Mouse (Mus musculus): ENCODE data around the gene Rpl3l.
A peak's percentile ranks its signal among the peaks of the same experiment; 100 is the strongest.
"Not testable (repeated sequence)": the region's sequence is repeated elsewhere in the genome, so short reads cannot be mapped to it uniquely, and the experiment has no call there.

Rpl3l gene

GRCm38 (mm10) chr17:24719494-24720222, 8.0 kb upstream of the Rpl3l start:
- DNase-seq (ENCODE audit: extremely low read depth, low read depth) = peak; percentile 89

GRCm38 (mm10) chr17:24720616-24721015, 7.0 kb upstream of the Rpl3l start:
- DNase-seq (ENCODE audit: extremely low read depth, low read depth) = not testable (repeated sequence)

GRCm38 (mm10) chr17:24721383-24721955, 6.2 kb upstream of the Rpl3l start:
- DNase-seq (ENCODE audit: extremely low read depth, low read depth) = not testable (repeated sequence)

GRCm38 (mm10) chr17:24722220-24722924, 5.2 kb upstream of the Rpl3l start:
- no peak for DNase-seq (ENCODE audit: extremely low read depth, low read depth)

GRCm38 (mm10) chr17:24723122-24723880, 4.3 kb upstream of the Rpl3l start:
- no peak for DNase-seq (ENCODE audit: extremely low read depth, low read depth)

GRCm38 (mm10) chr17:24723881-24724180, 3.8 kb upstream of the Rpl3l start:
- no peak for DNase-seq (ENCODE audit: extremely low read depth, low read depth)

- peak; percentile 73 for DNase-seq (ENCODE audit: extremely low read depth, low read depth)
These were observed 3.4 kb upstream of the Rpl3l start, which contains the start of gene Ndufb10 for GRCm38 (mm10) chr17:24724184-24724583. Gene Ndufb10, minus strand, starts transcription at chr17:24724478.

- DNase-seq (ENCODE audit: extremely low read depth, low read depth) = no peak
These were observed 1.8 kb upstream of the Rpl3l start for GRCm38 (mm10) chr17:24725637-24726390.

- DNase-seq (ENCODE audit: extremely low read depth, low read depth) = no peak
These were observed 564 bp downstream of the Rpl3l start for GRCm38 (mm10) chr17:24728184-24728583.

- no peak for DNase-seq (ENCODE audit: extremely low read depth, low read depth)
These were observed 1.4 kb downstream of the Rpl3l start for GRCm38 (mm10) chr17:24729067-24729466.

- no peak for DNase-seq (ENCODE audit: extremely low read depth, low read depth)
These were observed 3.2 kb downstream of the Rpl3l start for GRCm38 (mm10) chr17:24730787-24731186.

GRCm38 (mm10) chr17:24732233-24732935, 4.8 kb downstream of the Rpl3l start:
- no peak for DNase-seq (ENCODE audit: extremely low read depth, low read depth)

- no peak for DNase-seq (ENCODE audit: extremely low read depth, low read depth)
These were observed 5.9 kb downstream of the Rpl3l start for GRCm38 (mm10) chr17:24733434-24734050.

- DNase-seq (ENCODE audit: extremely low read depth, low read depth) = no peak
These were observed 6.9 kb downstream of the Rpl3l start for GRCm38 (mm10) chr17:24734513-24734912.

- DNase-seq (ENCODE audit: extremely low read depth, low read depth) = no peak
These were observed 7.8 kb downstream of the Rpl3l start for GRCm38 (mm10) chr17:24735446-24735845.

- peak; percentile 97 for DNase-seq (ENCODE audit: extremely low read depth, low read depth)
These were observed 8.9 kb downstream of the Rpl3l start, which contains the start of gene Msrb1 for GRCm38 (mm10) chr17:24736330-24737051. Gene Msrb1, plus strand, starts transcription at chr17:24736642.

- no peak for DNase-seq (ENCODE audit: extremely low read depth, low read depth)
These were observed 9.7 kb downstream of the Rpl3l start for GRCm38 (mm10) chr17:24737135-24737810.

- no peak for DNase-seq (ENCODE audit: extremely low read depth, low read depth)
These were observed 10.6 kb downstream of the Rpl3l start for GRCm38 (mm10) chr17:24738238-24738637.

GRCm38 (mm10) chr17:24739926-24740325, 12.3 kb downstream of the Rpl3l start:
- DNase-seq (ENCODE audit: extremely low read depth, low read depth) = no peak

Data from MEL-GATA-1-ER (cell line).